Mouse (Mus musculus) lung, postnatal 0 days (tissue): ENCODE data around the gene Capn1. TPM values are rescaled to one million over a fixed set of nuclear protein-coding genes. Genes with fewer than 3 reads are reported as not detected.

Experiments
- ATAC-seq: fragments of 200-750 bp; cut with Nextera tagmentation; 2 replicates; pipeline ENCODE4 v1.8.0; 2017; ENCODE audit warnings: moderate library complexity
- DNase-seq: peaks from one replicate; pipeline ENCODE4 v3.0.0-alpha.2; 2016; ENCODE audit warnings: low spot score
- H3K27ac ChIP-seq: fragments of 300-500 bp; sonication (generic); 2 replicates; pipeline ENCODE4 v1.5.1; 2014; ENCODE audit warnings: antibody characterized with exemption, mild to moderate bottlenecking, low read length, mixed read lengths
- H3K27me3 ChIP-seq: fragments of 300-500 bp; sonication (generic); replicated peaks from 2 replicates; pipeline ENCODE4 v1.6.1; 2014; ENCODE audit warnings: low read length, mixed read lengths; ENCODE audit not compliant: insufficient read depth
- H3K36me3 ChIP-seq: fragments of 300-500 bp; sonication (generic); 2 replicates; pipeline ENCODE4 v1.6.1; 2014; ENCODE audit warnings: low read length, mixed read lengths; ENCODE audit not compliant: insufficient read depth
- H3K4me1 ChIP-seq: fragments of 300-500 bp; sonication (generic); 2 replicates; pipeline ENCODE4 v1.6.1; 2014; ENCODE audit warnings: antibody characterized with exemption, low read depth, low read length, mixed read lengths; ENCODE audit not compliant: insufficient read depth
- H3K4me2 ChIP-seq: fragments of 300-500 bp; sonication (generic); replicated peaks from 2 replicates; pipeline ENCODE4 v1.6.1; 2014; ENCODE audit warnings: low read depth, mild to moderate bottlenecking, low read length, moderate library complexity, mixed read lengths
- H3K4me3 ChIP-seq: fragments of 300-500 bp; sonication (generic); 2 replicates; pipeline ENCODE4 v1.5.1; 2014; ENCODE audit warnings: low read depth, low read length
- H3K9ac ChIP-seq: fragments of 300-500 bp; sonication (generic); replicated peaks from 2 replicates; pipeline ENCODE4 v1.6.1; 2014; ENCODE audit warnings: low read depth, mild to moderate bottlenecking
- H3K9me3 ChIP-seq: fragments of 300-500 bp; sonication (generic); 2 replicates; pipeline ENCODE4 v1.6.1; 2016; ENCODE audit warnings: low read length, mixed read lengths
- CTCF ChIP-seq: IDR thresholded peaks from 2 replicates; pipeline ENCODE4 v1.5.1; 2016; ENCODE audit warnings: antibody characterized with exemption, mild to moderate bottlenecking
- EP300 ChIP-seq: IDR thresholded peaks from 2 replicates; pipeline ENCODE4 v1.6.1; 2016; ENCODE audit warnings: antibody characterized with exemption, mild to moderate bottlenecking, control low read depth
- WGBS: fragments of 180-500 bp; shearing (Covaris S2); extraction: QIAGEN DNeasy Blood & Tissue Kit; methylation state at CpG from one replicate; pipeline ENCODE4 v1.1.7; 2014; 5-methylcytosine and 5-hydroxymethylcytosine counted together
- polyA plus RNA-seq: library from polyadenylated mRNA; unstranded; fragments of >200 nt; fragmentation: Nextera tagmentation; extraction: Ambion mirVana; gene quantifications from 2 replicates; pipeline ENCODE4 v1.2.1, GENCODE M21; 2015

Gene Capn1
- polyA plus RNA-seq, 1 experiment from 2014 or later, result 11.9 TPM

GRCm38 (mm10) chr19:5998180-5998579 lies 17.5 kb downstream of the Capn1 start:
- Histone ChIP-seq H3K4me1 (no peaks in the 10 kb centered on the region; the same call in 1 of the 2 replicates), H3K27me3 (no peaks in the 10 kb centered on the region), H3K4me2 (no peak overlapping the region), H3K9me3 (no peaks in the 10 kb centered on the region), H3K9ac (no peak overlapping the region), H3K27ac (no peak overlapping the region), H3K36me3 (peaks cover 24% of the 10 kb centered on the region; the same call in 1 of the 2 replicates), H3K4me3 (no peak overlapping the region)
- ATAC-seq (no peak), DNase-seq (no peak)
- WGBS, result 89% methylated on average over 3 of the region's 3 CpGs
- TF ChIP-seq EP300 (no peak), CTCF (peak; percentile 42)

DNA sequence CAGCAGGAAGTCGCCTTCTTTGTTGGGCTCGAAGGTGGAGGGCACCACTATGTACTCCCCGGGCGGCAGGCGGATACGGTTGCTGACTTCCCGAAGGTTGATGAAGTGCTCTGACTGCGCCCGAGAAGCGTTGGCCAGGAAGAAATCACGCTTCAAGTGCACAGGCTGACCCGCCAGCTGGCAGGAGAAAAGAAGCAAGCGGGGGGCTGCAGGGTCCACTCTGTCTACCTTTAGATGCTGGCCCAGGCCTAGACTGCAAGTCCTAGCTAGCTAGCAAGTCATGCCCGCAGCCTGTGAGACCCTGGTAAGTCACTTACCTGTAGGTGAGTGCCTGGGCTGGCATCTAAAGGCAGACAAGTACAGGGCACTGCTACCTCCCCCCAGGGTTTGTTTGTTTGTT lies 21.0 kb downstream of the Capn1 start:
- Histone ChIP-seq H3K27me3 (no peaks in the 10 kb centered on the region), H3K9me3 (no peaks in the 10 kb centered on the region), H3K27ac (no peak overlapping the region), H3K4me2 (no peak overlapping the region), H3K4me3 (no peak overlapping the region), H3K36me3 (peaks cover 32% of the 10 kb centered on the region; the same call in 1 of the 2 replicates), H3K9ac (no peak overlapping the region), H3K4me1 (no peaks in the 10 kb centered on the region; the same call in 1 of the 2 replicates)
- DNase-seq (no peak), ATAC-seq (no peak)
- TF ChIP-seq EP300 (no peak), CTCF (no peak)
- 78% methylated on average over 13 of the region's 14 CpGs for WGBS

DNA sequence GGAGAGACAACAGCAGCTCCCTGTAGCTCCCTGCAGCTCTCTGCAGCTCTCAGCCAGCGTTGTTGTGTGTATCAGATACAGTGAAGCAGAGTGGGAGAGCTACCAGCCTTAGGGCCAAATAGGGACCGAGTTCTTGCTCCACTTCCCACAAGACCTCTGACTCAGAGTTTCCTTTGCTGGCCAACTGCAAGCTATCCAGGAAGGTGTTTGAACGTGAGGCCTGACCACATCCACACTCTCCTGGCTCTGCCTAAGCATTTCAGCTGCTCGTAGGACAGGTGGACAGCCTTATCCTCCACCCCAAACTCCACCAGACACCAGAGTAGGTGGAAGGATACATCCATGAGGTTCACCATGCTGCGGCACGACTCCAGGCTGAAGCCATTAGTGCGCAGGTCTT lies 23.7 kb downstream of the Capn1 start:
- 81% methylated on average over 7 of the region's 7 CpGs for WGBS
- Histone ChIP-seq H3K4me1 (no peaks in the 10 kb centered on the region; the same call in none of the 2 replicates), H3K4me3 (no peak overlapping the region), H3K27ac (no peak overlapping the region), H3K36me3 (peaks cover 26% of the 10 kb centered on the region; the same call in 1 of the 2 replicates), H3K9ac (no peak overlapping the region), H3K4me2 (no peak overlapping the region), H3K9me3 (no peaks in the 10 kb centered on the region), H3K27me3 (no peaks in the 10 kb centered on the region)
- no peak for TF ChIP-seq EP300
- no peak for TF ChIP-seq CTCF
- DNase-seq (no peak), ATAC-seq (no peak)

DNA sequence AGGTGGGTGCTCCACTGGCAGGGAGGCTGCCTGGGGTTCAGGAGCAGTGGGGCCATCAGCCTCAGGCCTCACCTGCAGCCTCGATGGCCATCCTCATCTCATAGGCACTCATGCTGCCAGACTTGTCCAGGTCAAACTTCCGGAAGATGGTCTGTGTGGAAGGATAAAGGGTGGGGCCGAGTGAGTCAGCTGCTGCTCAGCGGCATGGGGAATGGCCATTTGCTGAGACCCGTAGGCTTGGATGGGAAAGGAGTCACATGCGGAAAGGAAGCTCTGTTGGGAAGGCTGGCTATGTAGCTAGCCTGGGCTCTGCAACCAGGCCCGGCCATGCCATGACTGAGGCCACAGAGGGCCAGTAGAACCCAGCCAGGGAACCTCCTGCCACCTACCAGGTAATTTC lies 24.2 kb downstream of the Capn1 start:
- H3K36me3 ChIP-seq, result peaks cover 24% of the 10 kb centered on the region; the same call in 1 of the 2 replicates
- H3K4me1 ChIP-seq, result no peaks in the 10 kb centered on the region; the same call in 1 of the 2 replicates
- TF ChIP-seq CTCF (no peak), EP300 (no peak)
- H3K27me3 ChIP-seq, result no peaks in the 10 kb centered on the region
- H3K27ac ChIP-seq, result no peak overlapping the region
- no peaks in the 10 kb centered on the region for H3K9me3 ChIP-seq
- no peak overlapping the region for H3K4me2 ChIP-seq
- H3K4me3 ChIP-seq, result no peak overlapping the region
- ATAC-seq (no peak), DNase-seq (no peak)
- WGBS, result 81% methylated on average over 7 of the region's 7 CpGs
- H3K9ac ChIP-seq, result no peak overlapping the region

GRCm38 (mm10) chr19:5990921-5991320 lies 24.8 kb downstream of the Capn1 start:
- H3K4me2 ChIP-seq, result no peak overlapping the region
- WGBS, result 67% methylated on average over 1 of the region's 1 CpGs
- ATAC-seq, result no peak

DNA sequence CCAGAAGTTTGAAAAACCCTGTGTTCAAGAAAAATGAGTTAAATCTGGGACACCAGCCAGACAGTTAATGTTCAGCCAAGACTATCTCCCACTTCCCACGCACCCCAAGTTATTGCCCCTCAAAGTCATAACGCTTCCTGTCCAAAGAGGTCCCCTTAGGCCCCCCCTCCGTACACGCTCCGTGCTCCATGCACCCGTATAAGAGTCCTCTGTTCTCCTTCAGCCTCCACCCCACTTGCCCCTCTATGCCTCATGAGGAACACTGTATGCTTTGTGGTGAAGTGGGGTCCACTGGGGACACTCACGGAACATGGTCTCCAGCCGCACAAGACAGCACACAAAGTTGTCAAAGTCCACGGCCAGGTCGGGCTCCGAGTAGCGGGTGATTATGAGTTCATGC lies 25.7 kb downstream of the Capn1 start:
- ATAC-seq (no peak), DNase-seq (no peak)
- TF ChIP-seq CTCF, result no peak
- TF ChIP-seq EP300, result no peak
- Histone ChIP-seq H3K27ac (no peak overlapping the region), H3K9me3 (no peaks in the 10 kb centered on the region), H3K4me3 (no peak overlapping the region), H3K27me3 (no peaks in the 10 kb centered on the region), H3K4me1 (no peaks in the 10 kb centered on the region; the same call in 1 of the 2 replicates), H3K4me2 (no peak overlapping the region), H3K36me3 (peaks cover 17% of the 10 kb centered on the region; the same call in 1 of the 2 replicates), H3K9ac (no peak overlapping the region)
- 66% methylated on average over 12 of the region's 12 CpGs for WGBS

More at GRCm38 (mm10) chr19:5990921-5991320, 24.8 kb downstream of the Capn1 start:
- Histone ChIP-seq H3K36me3 (peaks cover 20% of the 10 kb centered on the region; the same call in 1 of the 2 replicates), H3K27ac (no peak overlapping the region), H3K4me1 (no peaks in the 10 kb centered on the region; the same call in 1 of the 2 replicates), H3K4me3 (no peak overlapping the region), H3K27me3 (no peaks in the 10 kb centered on the region), H3K9ac (no peak overlapping the region), H3K9me3 (no peaks in the 10 kb centered on the region)
- TF ChIP-seq CTCF (no peak), EP300 (no peak)
- DNase-seq, result no peak
